Mouse (Mus musculus): Measurements from ENCODE around the gene P4ha2.

- TF ChIP-seq EP300 (IDR thresholded peaks at IDR 0.05; ENCODE audit: low read depth) (no peak), CTCF (IDR thresholded peaks at IDR 0.05; ENCODE audit: low read depth) (no peak)
These were observed 75.0 kb downstream of the P4ha2 start for GRCm38 (mm10) chr11:54174877-54175276.
